Mouse (Mus musculus): Measurements from ENCODE around the gene Litaf.
"Not testable (repeated sequence)": the region's sequence is repeated elsewhere in the genome, so short reads cannot be mapped to it uniquely, and the experiment has no call there.

Litaf gene

GRCm38 (mm10) chr16:10958307-10958706, 107.7 kb downstream of the Litaf start:
- DNase-seq (ENCODE audit: low read depth, low spot score), result not testable (repeated sequence)

- no peak for DNase-seq (ENCODE audit: low read depth, low spot score)
These were observed 108.2 kb downstream of the Litaf start for GRCm38 (mm10) chr16:10957794-10958193.

- no peak for DNase-seq (ENCODE audit: low read depth, low spot score)
These were observed 108.8 kb downstream of the Litaf start for GRCm38 (mm10) chr16:10956938-10957685.

- DNase-seq (ENCODE audit: low read depth, low spot score), result no peak
These were observed 110.9 kb downstream of the Litaf start for GRCm38 (mm10) chr16:10955078-10955477.

GRCm38 (mm10) chr16:10952881-10953280, 113.1 kb downstream of the Litaf start:
- no peak for DNase-seq (ENCODE audit: low read depth, low spot score)

GRCm38 (mm10) chr16:10952071-10952470, 113.9 kb downstream of the Litaf start:
- no peak for DNase-seq (ENCODE audit: low read depth, low spot score)

GRCm38 (mm10) chr16:10951581-10951980, 114.4 kb downstream of the Litaf start:
- no peak for DNase-seq (ENCODE audit: low read depth, low spot score)

GRCm38 (mm10) chr16:10950539-10950938, 115.4 kb downstream of the Litaf start:
- DNase-seq (ENCODE audit: low read depth, low spot score), result no peak

GRCm38 (mm10) chr16:10947724-10948123, 118.2 kb downstream of the Litaf start:
- no peak for DNase-seq (ENCODE audit: low read depth, low spot score)

GRCm38 (mm10) chr16:10945381-10946127, 120.4 kb downstream of the Litaf start:
- no peak for DNase-seq (ENCODE audit: low read depth, low spot score)

GRCm38 (mm10) chr16:10944545-10944944, 121.4 kb downstream of the Litaf start:
- no peak for DNase-seq (ENCODE audit: low read depth, low spot score)

- no peak for DNase-seq (ENCODE audit: low read depth, low spot score)
These were observed 122.7 kb downstream of the Litaf start for GRCm38 (mm10) chr16:10943257-10943656.

- no peak for DNase-seq (ENCODE audit: low read depth, low spot score)
These were observed 125.3 kb downstream of the Litaf start for GRCm38 (mm10) chr16:10940661-10941060.

GRCm38 (mm10) chr16:10939932-10940331, 126.0 kb downstream of the Litaf start:
- DNase-seq (ENCODE audit: low read depth, low spot score), result no peak

GRCm38 (mm10) chr16:10937497-10937896, 128.5 kb downstream of the Litaf start:
- DNase-seq (ENCODE audit: low read depth, low spot score), result no peak

- no peak for DNase-seq (ENCODE audit: low read depth, low spot score)
These were observed 129.1 kb downstream of the Litaf start for GRCm38 (mm10) chr16:10936700-10937319.

- DNase-seq (ENCODE audit: low read depth, low spot score), result no peak
These were observed 131.9 kb downstream of the Litaf start for GRCm38 (mm10) chr16:10934047-10934446.

- no peak for DNase-seq (ENCODE audit: low read depth, low spot score)
These were observed 132.6 kb downstream of the Litaf start for GRCm38 (mm10) chr16:10933372-10933771.

GRCm38 (mm10) chr16:10927026-10927425, 138.9 kb downstream of the Litaf start:
- no peak for DNase-seq (ENCODE audit: low read depth, low spot score)

GRCm38 (mm10) chr16:10925591-10926180, 140.3 kb downstream of the Litaf start:
- no peak for DNase-seq (ENCODE audit: low read depth, low spot score)

GRCm38 (mm10) chr16:10923561-10923960, 142.4 kb downstream of the Litaf start:
- DNase-seq (ENCODE audit: low read depth, low spot score), result no peak

GRCm38 (mm10) chr16:10919856-10920255, 146.1 kb downstream of the Litaf start:
- DNase-seq (ENCODE audit: low read depth, low spot score), result no peak

Measured in embryo, embryonic 11.5 days (tissue).